Mouse (Mus musculus) liver, adult 10 weeks (tissue): ENCODE measurements around the gene Bcr. TPM values are rescaled to one million over a fixed set of nuclear protein-coding genes. Genes with fewer than 3 reads are reported as not detected.

Experiments used
- polyA plus RNA-seq: library from polyadenylated mRNA; stranded (reverse); fragments of 350-450 nt; fragmentation: Illumina TruSeq; extraction: RNeasy Lipid Tissue Mini Kit (QIAGEN cat#74804); gene quantifications from one replicate; pipeline ENCODE4 v1.2.3, GENCODE M21; 2014; ENCODE audit warnings: low read depth, low replicate concordance

Gene Bcr
- 5.9 TPM for polyA plus RNA-seq

DNA sequence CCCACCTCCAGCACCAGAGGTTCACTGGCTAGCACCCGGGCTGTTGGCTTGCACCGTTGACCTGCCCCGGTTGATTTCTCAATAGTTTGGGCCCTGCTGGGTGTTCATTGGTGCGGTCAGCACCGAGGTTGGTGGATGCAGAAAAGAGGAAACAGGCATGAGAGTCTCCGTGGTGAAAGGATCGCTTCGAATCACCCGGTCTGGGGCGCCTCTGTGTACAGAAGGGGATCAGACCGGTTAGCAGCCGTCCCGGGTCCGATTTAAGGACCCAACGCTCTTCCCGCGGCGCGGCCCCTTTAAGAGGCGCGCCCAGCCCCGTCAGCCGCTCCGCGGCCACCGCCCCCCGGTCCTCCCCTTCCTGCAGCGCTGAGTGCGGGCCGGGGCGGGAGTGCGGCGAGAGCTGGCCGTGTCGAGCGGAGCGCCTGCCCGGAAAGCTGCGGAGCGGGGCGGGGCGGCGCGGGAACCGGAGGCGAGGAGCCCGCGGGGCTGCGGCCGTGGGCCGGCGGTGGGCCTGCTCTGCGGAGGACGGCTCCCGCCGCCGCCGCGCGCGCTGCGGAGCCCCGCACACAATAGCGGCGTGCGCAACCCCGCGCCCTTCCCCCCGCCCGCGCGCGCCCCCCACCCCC lies at the start of gene Bcr:
Gene Bcr, plus strand, starts transcription at position 376 of the 626 bp plus-strand sequence.

DNA sequence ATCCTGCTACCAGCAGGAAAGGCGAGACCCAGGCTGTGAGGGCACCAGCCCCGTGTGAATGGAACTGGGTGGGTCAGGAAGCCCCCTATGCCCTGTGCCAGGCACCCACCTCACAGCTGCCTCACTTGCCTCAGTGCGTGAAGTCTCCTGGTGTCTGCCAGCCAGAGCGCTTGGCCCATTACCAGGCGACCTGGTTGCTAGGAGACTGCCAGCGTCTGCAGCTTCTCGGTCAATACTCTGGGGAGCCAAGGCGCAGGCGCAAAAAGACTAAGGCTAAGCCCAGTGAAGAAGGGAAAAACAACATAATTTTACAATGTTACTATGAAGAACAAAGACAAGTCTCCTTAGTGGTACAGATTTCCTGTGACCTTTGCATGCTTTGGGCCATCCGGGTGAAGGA lies 28.0 kb upstream of the Bcr start, which contains the start of gene Rsph14:
Gene Rsph14, minus strand, starts transcription at position 192 of the 400 bp plus-strand sequence.

DNA sequence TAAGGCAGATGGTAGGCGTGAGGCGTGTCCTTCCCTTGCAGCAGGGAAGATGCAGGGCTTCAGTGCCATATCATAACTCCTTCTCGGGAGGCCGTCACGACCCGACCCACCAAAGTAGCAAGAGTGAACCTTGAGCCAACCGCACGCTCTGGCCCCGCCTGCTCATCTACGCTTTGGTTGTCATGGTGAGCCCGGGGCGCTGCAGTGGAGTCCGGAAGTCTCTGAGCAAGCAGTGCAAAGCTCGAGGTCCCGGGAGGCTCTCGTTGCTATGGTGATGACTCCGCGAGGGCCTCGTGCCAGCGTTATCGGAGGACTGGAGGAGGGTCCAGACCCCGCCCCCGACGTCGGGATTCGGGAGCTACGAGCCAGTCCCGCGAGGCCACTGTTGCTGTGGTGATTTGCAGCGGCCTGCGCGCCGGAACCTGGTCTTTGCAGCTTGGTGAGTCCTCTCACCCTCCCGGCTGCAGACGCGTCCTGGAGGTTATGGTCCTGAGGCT lies 23.5 kb upstream of the Bcr start, which contains the start of gene Rab36:
Gene Rab36, plus strand, starts transcription at position 176 of the 497 bp plus-strand sequence.

DNA sequence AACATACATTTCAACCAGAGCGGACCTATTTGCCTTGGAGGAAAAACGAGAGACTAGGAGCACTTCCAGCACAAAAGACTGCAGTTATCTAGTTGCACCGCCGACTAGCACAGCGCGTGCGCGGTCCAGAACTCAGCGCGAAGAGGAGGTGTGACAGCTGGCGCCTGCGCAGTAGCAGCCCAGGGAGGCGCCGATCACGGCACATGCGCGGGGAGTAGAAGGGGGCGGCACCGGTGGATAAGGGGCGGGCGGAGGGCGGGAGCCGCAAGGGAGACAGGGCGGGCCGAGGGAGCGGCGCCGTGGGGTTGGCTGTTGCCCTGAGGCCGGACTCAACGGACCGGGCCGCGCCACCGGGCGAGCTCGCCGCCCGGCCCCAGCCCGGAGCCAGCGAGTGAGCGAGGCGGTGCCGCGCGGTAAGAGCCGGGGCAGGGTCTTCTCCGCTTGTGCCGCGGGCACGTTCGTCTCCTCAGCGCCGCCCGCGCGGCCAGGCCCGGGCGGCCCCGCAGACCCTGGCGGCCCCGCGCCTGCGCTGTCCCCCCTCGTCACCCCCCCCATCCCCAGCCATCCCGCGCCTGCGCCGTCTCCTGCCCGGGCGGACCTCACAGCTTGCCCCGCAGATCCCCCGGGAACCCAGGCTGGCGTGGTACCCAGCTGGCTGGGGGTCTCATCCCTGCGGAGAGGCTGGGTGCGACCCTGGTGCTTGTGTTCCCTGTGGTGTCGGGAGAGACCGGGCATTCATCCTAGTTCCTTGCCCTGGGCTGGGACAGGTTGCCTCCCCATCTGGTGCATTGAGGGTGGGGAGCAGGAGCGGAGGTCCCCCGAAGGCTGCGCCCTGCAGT lies 151.6 kb downstream of the Bcr start, which contains the start of gene Specc1l:
Gene Specc1l, plus strand, starts transcription at position 267 of the 839 bp plus-strand sequence.

Other genes with a start within 250 kb of the Bcr start
- not detected for gene Gnaz, start 93.4 kb upstream of the Bcr start, polyA plus RNA-seq
- gene Rsph14, start 28.0 kb upstream of the Bcr start, polyA plus RNA-seq, result not detected
- gene Rab36, start 23.5 kb upstream of the Bcr start, polyA plus RNA-seq, result 0.16 TPM
- 3.8 TPM for gene Specc1l, start 151.5 kb downstream of the Bcr start, polyA plus RNA-seq